20 mouse cellular contexts compared by ENCODE assay signal in the genomic region with DNA sequence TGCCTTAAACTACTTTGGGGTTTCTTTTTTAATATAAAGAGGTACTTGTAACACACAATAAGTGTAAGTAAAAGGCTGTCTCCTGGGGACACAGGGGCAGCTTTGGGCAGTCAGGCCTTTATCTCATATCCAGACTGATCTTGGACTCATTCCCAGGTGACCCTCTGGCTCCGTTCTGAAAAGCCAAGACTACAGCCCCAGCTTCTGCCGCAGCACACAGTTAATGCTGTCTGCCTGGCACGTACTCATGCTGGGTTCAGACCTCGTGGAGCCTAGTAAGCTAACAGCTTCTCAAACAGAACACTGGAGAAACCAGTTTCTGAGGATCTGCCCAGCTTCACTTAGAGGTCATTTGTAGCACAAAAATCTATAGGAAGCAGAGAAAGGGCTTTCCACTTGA.
DNase-seq lines count a peak whose midpoint lies in the region; ATAC-seq lines count a peak whose summit lies in the region.
"Had no signal": no experiment of that assay in that cellular context is flagged by ENCODE, and none has a peak within 500 bp of the region (broad histone marks: within the 10 kb centered on the region; RNA-seq: fewer than 3 reads in every experiment).

No protein-coding gene starts in this region.

- no peaks in the 10 kb centered on the region for H3K27me3 ChIP-seq in heart, embryonic 10.5 days (ENCODE audit: insufficient read depth, poor library complexity, severe bottlenecking)
- no peaks in the 10 kb centered on the region for H3K27me3 ChIP-seq in lung, embryonic 16.5 days (ENCODE audit: control insufficient read depth, insufficient read depth, low read depth, low read length)
- no peaks in the 10 kb centered on the region for H3K27me3 ChIP-seq in stomach, embryonic 14.5 days (ENCODE audit: control insufficient read depth, insufficient read depth, low read length)
- H3K27me3 ChIP-seq: forebrain, embryonic 12.5 days; liver, embryonic 15.5 days; neural tube, embryonic 12.5 days had no signal

- no peaks in the 10 kb centered on the region for H3K36me3 ChIP-seq in heart, embryonic 10.5 days
- H3K36me3 ChIP-seq in lung, embryonic 16.5 days (ENCODE audit: control insufficient read depth, insufficient read depth, low read length), result no peaks in the 10 kb centered on the region
- no peaks in the 10 kb centered on the region for H3K36me3 ChIP-seq in stomach, embryonic 14.5 days (ENCODE audit: control insufficient read depth, insufficient read depth, low read length)
- H3K36me3 ChIP-seq: forebrain, embryonic 12.5 days; liver, embryonic 15.5 days; neural tube, embryonic 12.5 days had no signal

- 62% methylated on average over 4 of the region's 4 CpGs for WGBS in heart, embryonic 10.5 days
- WGBS in lung, embryonic 16.5 days, result 21% methylated on average over 4 of the region's 4 CpGs
- WGBS in stomach, embryonic 14.5 days, result 44% methylated on average over 4 of the region's 4 CpGs

- no peaks in the 10 kb centered on the region for H3K9me3 ChIP-seq in heart, embryonic 10.5 days
- H3K9me3 ChIP-seq in lung, embryonic 16.5 days (ENCODE audit: control insufficient read depth, low read length), result no peaks in the 10 kb centered on the region
- no peaks in the 10 kb centered on the region for H3K9me3 ChIP-seq in stomach, embryonic 14.5 days (ENCODE audit: control insufficient read depth, low read depth, low read length)
- H3K9me3 ChIP-seq: forebrain, embryonic 12.5 days; liver, embryonic 15.5 days; neural tube, embryonic 12.5 days had no signal

- ATAC-seq in lung, embryonic 16.5 days (ENCODE audit: low read depth), result peak; percentile 91
- ATAC-seq in stomach, embryonic 14.5 days (ENCODE audit: insufficient number of reproducible peaks, insufficient read depth, low FRiP score, low read depth), result peak; percentile 61; the same call in 1 of the 2 replicates
- ATAC-seq: inflammation-experienced regulatory T-cells, adult 6 months had no signal

- DNase-seq in cerebellum, postnatal 25 days, result peak; percentile 25 to 34
- no peak for DNase-seq in cerebellum, adult 9-11 months
- peak; percentile 8 for DNase-seq in heart, postnatal 4 days
- DNase-seq in heart, embryonic 10.5 days (ENCODE audit: low spot score), result no peak
- DNase-seq in lung, adult 18-20 months, result no peak
- no peak for DNase-seq in left cerebral cortex, adult 18-20 months (ENCODE audit: low spot score in 2 of 2)
- DNase-seq: B cell, adult 2 months; cerebellum, adult 11 months; gastrocnemius, postnatal 14 days; kidney, adult 2 months; kidney, postnatal 4 days; right cerebral cortex, postnatal 4 days; thymus, postnatal 25 days had no signal

- no peak overlapping the region for H3K9ac ChIP-seq in lung, embryonic 16.5 days (ENCODE audit: low read length)
- no peak overlapping the region for H3K9ac ChIP-seq in stomach, embryonic 14.5 days (replicated peaks; ENCODE audit: low read depth, low read length)
- H3K9ac ChIP-seq: forebrain, embryonic 12.5 days; liver, embryonic 15.5 days; neural tube, embryonic 12.5 days had no signal

- H3K4me1 ChIP-seq in heart, embryonic 10.5 days, result no peaks in the 10 kb centered on the region
- peaks cover 9% of the 10 kb centered on the region; the same call in 1 of the 2 replicates for H3K4me1 ChIP-seq in lung, embryonic 16.5 days (replicated peaks; ENCODE audit: control insufficient read depth, insufficient read depth, low read length)
- no peaks in the 10 kb centered on the region for H3K4me1 ChIP-seq in stomach, embryonic 14.5 days (ENCODE audit: control insufficient read depth, insufficient read depth, low read length)
- H3K4me1 ChIP-seq: forebrain, embryonic 12.5 days; liver, embryonic 15.5 days; neural tube, embryonic 12.5 days had no signal

- no peak overlapping the region for H3K4me2 ChIP-seq in lung, embryonic 16.5 days (ENCODE audit: low read depth, low read length)
- H3K4me2 ChIP-seq in stomach, embryonic 14.5 days (replicated peaks; ENCODE audit: low read depth, low read length), result no peak overlapping the region
- H3K4me2 ChIP-seq: forebrain, embryonic 12.5 days; liver, embryonic 15.5 days; midbrain, embryonic 11.5 days; neural tube, embryonic 12.5 days had no signal

- H3K27ac ChIP-seq in heart, embryonic 10.5 days, result no peak overlapping the region
- peak overlapping the region; percentile 76 for H3K27ac ChIP-seq in lung, embryonic 16.5 days (ENCODE audit: low read length)
- H3K27ac ChIP-seq in stomach, embryonic 14.5 days (ENCODE audit: low read length), result no peak overlapping the region
- H3K27ac ChIP-seq: forebrain, embryonic 12.5 days; liver, embryonic 15.5 days; neural tube, embryonic 12.5 days had no signal

- H3K4me3 ChIP-seq in heart, embryonic 10.5 days, result no peak overlapping the region
- H3K4me3 ChIP-seq in lung, embryonic 16.5 days (ENCODE audit: low read length), result no peak overlapping the region
- no peak overlapping the region for H3K4me3 ChIP-seq in stomach, embryonic 14.5 days (ENCODE audit: low read depth, low read length)
- H3K4me3 ChIP-seq: forebrain, embryonic 12.5 days; liver, embryonic 15.5 days; neural tube, embryonic 12.5 days had no signal

Comparison
In these comparisons a context has a peak if more than half of its experiments do, and no peak if none do; other contexts are left out.
1. DNase-seq: peak in cerebellum, postnatal 25 days (2 of 2) and heart, postnatal 4 days (single experiment); none in cerebellum, adult 9-11 months (single experiment), heart, embryonic 10.5 days (single experiment), lung, adult 18-20 months (0 of 2) and left cerebral cortex, adult 18-20 months (0 of 2).